Mouse (Mus musculus) embryonic facial prominence, embryonic 12.5 days (tissue): ENCODE measurements around the gene Zbtb20. TPM values are rescaled to one million over a fixed set of nuclear protein-coding genes. Genes with fewer than 3 reads are reported as not detected.

Experiments
- ATAC-seq: fragments of 200-750 bp; cut with Nextera tagmentation; 2 replicates; pipeline ENCODE4 v1.8.0; 2017; ENCODE audit not compliant: insufficient number of reproducible peaks, insufficient read depth, low FRiP score, low TSS enrichment
- H3K27ac ChIP-seq: fragments of 300-500 bp; sonication (generic); 2 replicates; pipeline ENCODE4 v1.5.1; 2016; ENCODE audit warnings: mild to moderate bottlenecking
- H3K27me3 ChIP-seq: fragments of 300-500 bp; sonication (generic); 2 replicates; pipeline ENCODE4 v1.6.1; 2016; ENCODE audit warnings: mild to moderate bottlenecking, moderate library complexity
- H3K36me3 ChIP-seq: fragments of 300-500 bp; sonication (generic); 2 replicates; pipeline ENCODE4 v1.6.1; 2016; ENCODE audit warnings: mild to moderate bottlenecking
- H3K4me1 ChIP-seq: fragments of 300-500 bp; sonication (generic); 2 replicates; pipeline ENCODE4 v1.6.1; 2016
- H3K4me2 ChIP-seq: fragments of 300-500 bp; sonication (generic); replicated peaks from 2 replicates; pipeline ENCODE4 v1.6.1; 2016; ENCODE audit warnings: mild to moderate bottlenecking, moderate library complexity
- H3K4me3 ChIP-seq: fragments of 300-500 bp; sonication (generic); 2 replicates; pipeline ENCODE4 v1.5.1; 2016; ENCODE audit warnings: mild to moderate bottlenecking
- H3K9ac ChIP-seq: fragments of 300-500 bp; sonication (generic); 2 replicates; pipeline ENCODE4 v1.6.1; 2016; ENCODE audit warnings: mild to moderate bottlenecking, moderate library complexity
- H3K9me3 ChIP-seq: fragments of 300-500 bp; sonication (generic); 2 replicates; pipeline ENCODE4 v1.6.1; 2016; ENCODE audit warnings: mild to moderate bottlenecking, moderate library complexity
- WGBS: fragments of 180-500 bp; shearing (Covaris S2); methylation state at CpG from one replicate; pipeline ENCODE4 v1.1.7; 2016; 5-methylcytosine and 5-hydroxymethylcytosine counted together
- polyA plus RNA-seq: library from polyadenylated mRNA; unstranded; fragments of >200 nt; fragmentation: Nextera tagmentation; extraction: Ambion mirVana; gene quantifications from 2 replicates; pipeline ENCODE4 v1.2.1, GENCODE M21; 2016

Gene Zbtb20
- polyA plus RNA-seq, 1 experiment from 2014 or later: 25.8 TPM

DNA sequence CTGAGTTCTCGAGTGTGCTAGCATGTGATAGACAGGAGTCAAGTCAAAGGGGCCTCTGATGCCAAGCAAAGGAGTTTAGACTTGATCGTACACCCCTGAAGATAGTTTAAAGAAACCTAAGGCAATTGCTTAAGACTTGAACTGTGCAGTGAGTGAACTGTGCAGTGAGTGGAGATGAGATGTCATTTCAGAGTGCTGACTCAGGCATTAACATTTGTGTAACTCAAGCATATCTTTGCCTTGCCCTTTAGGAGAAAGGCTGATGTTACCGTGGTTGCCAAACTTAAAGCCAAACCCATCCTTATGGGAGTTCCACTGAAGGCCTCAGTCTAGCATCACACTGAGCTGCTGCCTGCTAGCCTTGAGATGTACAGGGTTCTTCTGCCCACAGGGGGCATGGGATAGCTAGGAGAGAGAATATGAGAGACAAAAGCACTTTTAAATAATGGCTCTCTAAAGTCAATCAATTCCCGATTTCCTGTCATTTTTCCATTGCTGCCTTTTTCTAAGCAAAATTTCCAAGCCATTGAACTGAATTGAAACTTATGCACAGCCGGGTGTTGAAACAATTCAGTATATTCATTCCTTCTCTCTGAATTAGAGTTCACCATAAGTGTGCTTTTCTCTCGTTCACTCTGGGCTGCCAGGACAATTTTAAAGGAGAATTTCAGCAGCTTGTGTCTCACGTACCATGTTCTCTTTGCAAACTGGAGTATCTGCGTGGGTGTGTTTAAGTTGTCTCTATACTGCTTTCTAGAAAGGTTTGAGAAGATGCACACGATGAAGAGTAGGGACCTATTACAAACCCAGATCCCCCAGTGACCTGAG is 590.5 kb downstream of the Zbtb20 start:
- Histone ChIP-seq H3K9me3 (no peaks in the 10 kb centered on the region), H3K36me3 (no peaks in the 10 kb centered on the region), H3K9ac (no peak overlapping the region), H3K27ac (no peak overlapping the region), H3K4me3 (no peak overlapping the region), H3K4me1 (peaks cover 8% of the 10 kb centered on the region), H3K27me3 (no peaks in the 10 kb centered on the region), H3K4me2 (no peak overlapping the region)
- WGBS: 87% methylated on average over 9 of the region's 9 CpGs
- ATAC-seq: no peak

DNA sequence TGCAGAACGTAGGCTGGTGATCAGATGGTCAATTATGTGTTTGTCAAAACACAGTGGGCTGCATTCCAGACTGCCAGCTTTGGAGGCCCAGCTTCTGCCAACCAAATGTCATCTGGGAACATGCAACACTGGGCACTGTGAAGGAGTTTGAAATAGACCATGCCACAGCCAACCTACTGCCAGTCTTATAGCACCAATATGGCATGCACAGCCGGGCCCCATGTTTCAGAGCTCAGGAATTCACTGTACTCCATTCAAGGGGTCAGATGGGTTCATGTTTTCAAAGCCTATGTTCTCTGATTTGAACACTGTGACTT is 591.0 kb downstream of the Zbtb20 start:
- WGBS: 80% methylated on average over 2 of the region's 2 CpGs
- no peak for ATAC-seq
- H3K9ac ChIP-seq: no peak overlapping the region
- H3K9me3 ChIP-seq: no peaks in the 10 kb centered on the region
- H3K4me2 ChIP-seq: no peak overlapping the region
- H3K36me3 ChIP-seq: no peaks in the 10 kb centered on the region
- H3K4me1 ChIP-seq: peaks cover 8% of the 10 kb centered on the region
- H3K27me3 ChIP-seq: no peaks in the 10 kb centered on the region
- no peak overlapping the region for H3K4me3 ChIP-seq
- H3K27ac ChIP-seq: no peak overlapping the region

DNA sequence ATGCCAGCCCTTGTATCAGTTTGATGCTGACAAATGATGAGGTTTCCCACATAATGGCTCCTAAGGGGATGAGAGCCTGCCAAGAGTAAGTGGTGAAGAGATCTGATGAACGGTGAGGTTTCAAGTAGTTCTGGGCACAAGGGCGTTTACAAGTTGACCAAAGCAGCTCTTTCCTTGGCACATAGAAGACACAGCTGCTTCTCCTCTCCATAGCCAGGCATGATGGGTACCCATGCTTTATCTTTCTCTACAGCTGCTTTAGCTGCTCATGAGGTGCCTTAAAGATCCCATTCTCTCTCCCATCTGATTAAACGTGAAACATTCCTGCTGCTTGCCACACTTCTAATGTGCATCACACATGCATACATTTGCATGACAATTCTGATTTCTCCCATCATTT is 595.4 kb downstream of the Zbtb20 start:
- no peak overlapping the region for H3K4me2 ChIP-seq
- no peak overlapping the region for H3K9ac ChIP-seq
- no peak overlapping the region for H3K4me3 ChIP-seq
- 90% methylated on average over 3 of the region's 3 CpGs for WGBS
- H3K36me3 ChIP-seq: no peaks in the 10 kb centered on the region
- no peak for ATAC-seq
- H3K27ac ChIP-seq: no peak overlapping the region
- no peaks in the 10 kb centered on the region for H3K4me1 ChIP-seq
- no peaks in the 10 kb centered on the region for H3K9me3 ChIP-seq
- H3K27me3 ChIP-seq: no peaks in the 10 kb centered on the region

DNA sequence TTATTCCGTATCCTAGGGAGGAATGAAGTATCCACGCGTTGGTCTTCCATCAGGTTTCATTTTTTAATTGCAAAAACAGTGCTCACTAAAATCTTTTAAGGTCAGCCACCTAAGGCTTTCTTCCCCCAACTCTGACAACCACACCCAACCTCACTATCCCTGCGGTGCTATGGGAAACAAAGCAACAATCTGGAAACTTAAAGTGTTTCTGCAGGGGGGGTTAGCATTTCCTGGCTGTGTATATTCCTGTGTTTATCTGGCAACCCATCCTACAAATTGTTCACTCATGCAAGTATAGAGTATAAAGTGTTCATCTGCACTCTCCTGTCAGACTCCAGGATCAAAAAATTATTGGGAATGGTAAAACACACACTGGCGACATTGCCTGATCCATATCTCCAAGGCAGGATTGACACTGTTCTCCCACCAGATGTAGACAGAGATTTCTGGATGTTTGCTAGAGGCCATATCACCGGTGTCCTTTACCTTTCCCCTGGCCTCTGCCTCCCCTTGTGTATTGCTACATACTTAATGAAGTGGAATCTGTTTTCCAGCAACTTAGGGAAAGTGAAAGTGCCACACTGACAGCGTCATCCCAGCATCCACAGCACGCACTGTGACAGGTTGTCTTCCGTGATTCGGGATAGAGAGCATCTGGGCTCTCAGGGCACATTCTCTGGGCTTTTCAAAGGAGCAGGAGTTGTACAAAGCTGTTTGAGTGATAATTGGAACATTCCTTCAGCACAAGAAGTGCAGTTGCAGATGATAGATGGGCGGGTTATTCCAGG is 599.5 kb downstream of the Zbtb20 start:
- no peak overlapping the region for H3K4me2 ChIP-seq
- H3K27me3 ChIP-seq: no peaks in the 10 kb centered on the region
- H3K36me3 ChIP-seq: no peaks in the 10 kb centered on the region
- no peak overlapping the region for H3K9ac ChIP-seq
- H3K4me3 ChIP-seq: no peak overlapping the region
- no peak for ATAC-seq
- 81% methylated on average over 11 of the region's 11 CpGs for WGBS
- H3K4me1 ChIP-seq: no peaks in the 10 kb centered on the region
- H3K27ac ChIP-seq: no peak overlapping the region
- H3K9me3 ChIP-seq: no peaks in the 10 kb centered on the region

DNA sequence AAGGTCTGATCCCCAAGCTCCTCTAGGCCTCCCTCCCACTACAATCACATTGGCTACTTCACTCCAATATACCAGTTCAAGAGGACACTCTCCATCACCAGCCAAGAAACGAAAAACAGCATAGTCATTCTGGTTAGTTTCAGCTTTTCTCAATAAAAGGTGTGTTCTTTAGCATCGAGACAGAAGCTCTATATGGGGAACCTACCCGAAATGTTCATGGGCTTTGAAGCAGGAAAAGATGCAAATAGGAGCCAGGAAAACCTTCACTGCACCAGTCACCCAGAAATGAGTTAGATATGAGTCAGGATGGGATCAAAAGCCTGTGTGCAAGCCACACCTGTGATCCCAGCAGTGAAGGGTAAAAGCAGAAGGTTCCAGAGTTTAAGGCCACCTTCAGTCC is 601.2 kb downstream of the Zbtb20 start:
- no peak for ATAC-seq
- H3K9ac ChIP-seq: no peak overlapping the region
- H3K9me3 ChIP-seq: no peaks in the 10 kb centered on the region
- no peaks in the 10 kb centered on the region for H3K27me3 ChIP-seq
- no peak overlapping the region for H3K4me2 ChIP-seq
- H3K4me1 ChIP-seq: no peaks in the 10 kb centered on the region
- H3K4me3 ChIP-seq: no peak overlapping the region
- no peaks in the 10 kb centered on the region for H3K36me3 ChIP-seq
- 79% methylated on average over 3 of the region's 3 CpGs for WGBS
- no peak overlapping the region for H3K27ac ChIP-seq

DNA sequence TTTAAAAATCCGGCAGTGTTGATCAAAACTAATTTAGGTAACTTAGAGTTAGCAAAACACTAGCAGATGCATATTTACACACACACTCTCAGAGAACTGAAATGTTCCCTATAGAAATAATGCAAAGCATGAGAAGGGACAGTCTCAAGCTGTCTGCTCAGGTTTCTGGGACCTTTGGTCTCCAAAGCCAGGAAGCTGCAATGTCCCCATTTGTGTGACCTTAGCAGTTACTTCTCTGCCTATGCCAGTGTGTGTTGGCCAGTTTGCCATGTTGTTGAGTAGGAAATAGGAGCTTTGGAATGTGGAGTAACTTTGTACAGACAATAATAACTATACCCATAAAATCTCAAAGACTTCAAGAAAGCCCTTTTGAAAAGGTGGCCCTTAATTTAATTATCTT is 602.7 kb downstream of the Zbtb20 start:
- Histone ChIP-seq H3K9me3 (no peaks in the 10 kb centered on the region), H3K27me3 (no peaks in the 10 kb centered on the region), H3K36me3 (no peaks in the 10 kb centered on the region), H3K4me2 (no peak overlapping the region), H3K27ac (no peak overlapping the region), H3K9ac (no peak overlapping the region), H3K4me3 (no peak overlapping the region), H3K4me1 (no peaks in the 10 kb centered on the region)
- no peak for ATAC-seq
- 69% methylated on average over 1 of the region's 1 CpGs for WGBS

DNA sequence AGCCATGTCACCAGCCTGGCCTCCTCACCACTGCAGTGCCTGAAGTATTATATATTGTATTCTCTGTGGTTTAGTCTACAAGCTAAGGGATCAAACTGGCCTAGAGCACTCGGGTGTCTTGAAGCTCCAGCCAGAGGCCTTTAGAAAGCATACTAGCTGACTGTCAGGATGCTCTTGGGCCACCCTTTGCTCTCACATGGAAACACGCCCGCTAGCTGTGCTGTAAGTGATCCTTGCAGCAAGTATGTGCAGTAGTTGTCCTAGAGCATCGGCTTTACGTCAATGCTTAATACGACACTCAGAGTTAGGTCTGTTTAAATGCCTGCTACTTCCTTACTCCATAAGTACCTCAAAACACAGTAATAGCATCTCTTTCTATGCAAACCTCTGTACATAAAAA is 604.9 kb downstream of the Zbtb20 start:
- H3K27ac ChIP-seq: no peak overlapping the region
- H3K9ac ChIP-seq: no peak overlapping the region
- no peak overlapping the region for H3K4me3 ChIP-seq
- H3K4me1 ChIP-seq: no peaks in the 10 kb centered on the region
- 83% methylated on average over 6 of the region's 6 CpGs for WGBS
- no peaks in the 10 kb centered on the region for H3K9me3 ChIP-seq
- no peaks in the 10 kb centered on the region for H3K27me3 ChIP-seq
- ATAC-seq: no peak
- H3K36me3 ChIP-seq: no peaks in the 10 kb centered on the region
- H3K4me2 ChIP-seq: no peak overlapping the region

DNA sequence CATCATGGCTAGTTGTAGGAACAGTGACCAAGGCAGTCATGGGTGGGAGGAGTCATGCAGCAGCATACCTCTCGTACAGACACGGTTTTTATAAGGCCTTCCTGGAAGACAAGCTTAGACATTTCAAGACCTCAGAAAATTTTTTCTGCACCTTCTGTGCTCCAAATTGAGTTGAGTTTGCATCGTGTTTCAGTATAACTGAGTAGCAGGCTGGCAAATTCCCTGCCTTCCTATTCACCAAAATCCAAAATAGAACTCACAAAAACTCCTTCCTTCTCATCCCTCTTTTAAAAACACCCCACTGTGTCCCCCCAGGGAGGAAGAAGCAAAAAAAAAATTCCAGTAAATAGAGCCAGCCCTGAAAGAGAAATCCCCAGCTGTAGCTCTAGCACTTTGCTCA is 606.4 kb downstream of the Zbtb20 start:
- Histone ChIP-seq H3K9me3 (no peaks in the 10 kb centered on the region), H3K27me3 (no peaks in the 10 kb centered on the region), H3K4me2 (no peak overlapping the region), H3K27ac (no peak overlapping the region), H3K9ac (no peak overlapping the region), H3K4me1 (no peaks in the 10 kb centered on the region), H3K4me3 (no peak overlapping the region), H3K36me3 (no peaks in the 10 kb centered on the region)
- 44% methylated on average over 3 of the region's 3 CpGs for WGBS
- ATAC-seq: no peak

DNA sequence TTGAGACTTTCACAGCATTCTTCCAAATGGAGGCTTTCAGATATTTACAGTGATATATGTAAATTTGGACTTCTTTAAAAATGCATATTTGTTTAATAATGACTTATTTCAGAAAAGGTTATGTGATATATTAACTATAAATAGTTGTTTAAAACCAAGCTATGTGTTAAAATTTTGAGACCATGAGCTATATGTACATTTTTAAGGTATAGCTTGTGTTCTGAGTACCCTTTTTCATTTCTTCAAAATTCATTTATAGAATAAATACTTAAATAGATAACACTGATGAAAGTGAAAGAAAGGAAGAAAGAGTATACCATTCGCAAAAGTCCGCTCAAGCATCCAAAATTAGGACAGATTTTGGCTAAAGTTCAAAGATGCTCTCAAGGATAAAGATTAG is 607.1 kb downstream of the Zbtb20 start:
- ATAC-seq: no peak
- H3K4me2 ChIP-seq: no peak overlapping the region
- WGBS: 84% methylated on average over 2 of the region's 2 CpGs

DNA sequence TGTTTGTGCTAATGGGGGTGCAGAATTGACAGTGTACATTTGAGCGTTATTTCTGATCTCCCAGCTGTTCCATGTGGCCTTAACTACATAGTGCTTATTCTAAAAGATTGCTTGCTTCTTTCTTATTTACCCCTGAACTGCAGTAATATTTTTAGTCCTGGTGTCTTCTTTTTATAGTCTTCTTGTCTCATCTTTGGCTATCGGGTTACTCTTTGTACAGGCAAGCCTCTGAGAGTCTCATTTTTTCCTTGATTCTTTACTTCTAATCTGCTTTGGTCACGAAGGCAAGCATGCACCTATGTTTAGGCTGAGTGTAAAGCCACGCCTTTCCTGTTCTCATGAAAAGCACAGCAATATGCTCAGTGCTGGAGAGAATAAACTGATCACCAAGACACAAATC is 608.7 kb downstream of the Zbtb20 start:
- no peaks in the 10 kb centered on the region for H3K27me3 ChIP-seq
- no peak for ATAC-seq
- no peak overlapping the region for H3K4me2 ChIP-seq
- H3K4me3 ChIP-seq: no peak overlapping the region
- H3K4me1 ChIP-seq: no peaks in the 10 kb centered on the region
- H3K27ac ChIP-seq: no peak overlapping the region
- WGBS: 76% methylated on average over 4 of the region's 4 CpGs
- H3K9me3 ChIP-seq: no peaks in the 10 kb centered on the region
- no peak overlapping the region for H3K9ac ChIP-seq
- H3K36me3 ChIP-seq: no peaks in the 10 kb centered on the region

More for the DNA sequence above, 607.1 kb downstream of the Zbtb20 start:
- H3K36me3 ChIP-seq: no peaks in the 10 kb centered on the region
- no peak overlapping the region for H3K27ac ChIP-seq
- no peaks in the 10 kb centered on the region for H3K9me3 ChIP-seq
- no peak overlapping the region for H3K9ac ChIP-seq
- H3K27me3 ChIP-seq: no peaks in the 10 kb centered on the region
- no peaks in the 10 kb centered on the region for H3K4me1 ChIP-seq
- H3K4me3 ChIP-seq: no peak overlapping the region

DNA sequence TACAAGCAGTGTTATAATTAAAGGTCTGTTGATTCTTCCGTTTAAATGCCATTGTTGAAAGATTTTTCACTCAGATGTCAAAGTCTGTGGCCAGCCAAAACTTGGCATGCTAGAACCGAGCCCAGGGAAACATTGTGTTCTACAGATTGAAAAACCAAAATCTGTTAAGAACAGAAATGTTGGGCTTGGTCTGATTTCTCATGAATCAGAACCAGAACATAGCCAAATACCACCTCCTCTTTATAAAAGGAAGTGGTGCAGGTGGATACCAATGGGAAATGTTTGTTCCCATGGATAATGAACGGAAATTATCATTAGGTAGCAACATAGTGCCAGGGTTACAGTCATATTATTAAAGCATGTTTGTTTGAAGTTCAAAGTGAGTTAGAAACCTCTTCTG is 613.7 kb downstream of the Zbtb20 start:
- H3K4me3 ChIP-seq: no peak overlapping the region

DNA sequence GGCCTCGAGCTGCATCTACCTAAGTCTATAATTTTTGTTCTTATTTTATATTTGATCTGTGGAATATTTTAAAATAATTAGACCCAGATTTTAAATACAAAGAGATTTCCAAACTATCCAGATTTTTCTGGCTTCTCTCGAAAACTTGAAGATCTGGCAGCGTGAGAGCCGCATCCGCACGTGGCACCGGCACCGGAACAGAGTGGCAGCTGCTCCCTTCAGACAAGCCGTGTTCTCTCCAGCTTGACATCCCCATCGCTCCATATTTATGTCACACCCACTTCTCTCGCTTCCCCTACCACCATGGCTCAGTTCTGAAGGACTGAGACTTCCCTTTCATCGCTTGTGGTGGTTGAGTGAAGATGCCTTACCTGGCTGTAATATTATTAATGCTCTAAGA is 614.3 kb downstream of the Zbtb20 start:
- ATAC-seq: no peak
- no peak overlapping the region for H3K9ac ChIP-seq
- no peak overlapping the region for H3K4me3 ChIP-seq
- H3K27ac ChIP-seq: no peak overlapping the region
- 94% methylated on average over 12 of the region's 12 CpGs for WGBS
- H3K4me1 ChIP-seq: no peaks in the 10 kb centered on the region
- no peak overlapping the region for H3K4me2 ChIP-seq
- H3K9me3 ChIP-seq: no peaks in the 10 kb centered on the region
- H3K27me3 ChIP-seq: no peaks in the 10 kb centered on the region
- no peaks in the 10 kb centered on the region for H3K36me3 ChIP-seq

More for the DNA sequence above, 613.7 kb downstream of the Zbtb20 start:
- H3K27ac ChIP-seq: no peak overlapping the region
- H3K9ac ChIP-seq: no peak overlapping the region
- H3K4me1 ChIP-seq: no peaks in the 10 kb centered on the region
- ATAC-seq: no peak
- 85% methylated on average over 3 of the region's 3 CpGs for WGBS
- no peaks in the 10 kb centered on the region for H3K9me3 ChIP-seq
- H3K36me3 ChIP-seq: no peaks in the 10 kb centered on the region
- H3K4me2 ChIP-seq: no peak overlapping the region
- no peaks in the 10 kb centered on the region for H3K27me3 ChIP-seq
